Mouse (Mus musculus) liver, embryonic 14.5 days (tissue): ENCODE measurements around the gene Nr2c1.

Source experiments
- CTCF ChIP-seq: IDR thresholded peaks from 2 replicates; pipeline ENCODE4 v1.5.1; 2016; ENCODE audit warnings: antibody characterized with exemption, low read depth, control low read depth
- EP300 ChIP-seq: IDR thresholded peaks from 2 replicates; pipeline ENCODE4 v1.6.1; 2016; ENCODE audit warnings: antibody characterized with exemption, low read depth

- TF ChIP-seq CTCF (no peak), EP300 (no peak)
Observed at GRCm38 (mm10) chr10:94153841-94154240, 6.0 kb downstream of the Nr2c1 start.
